Mouse (Mus musculus) cortical plate, adult 2 months (tissue): ENCODE measurements at regions not wholly inside any gene's neighbourhood (a gene's known extent, or its start where the extent isn't known, plus 50 kb on each side); places are given as distances from the start of the nearest gene placed in this dataset.

Experiments
- CTCF ChIP-seq: fragments of 200-500 bp; IDR thresholded peaks from 2 replicates; pipeline ENCODE4 v1.5.1; 2011; ENCODE audit warnings: mild to moderate bottlenecking, control low read depth, low read length; ENCODE audit not compliant: insufficient read depth; ENCODE audit errors: extremely low read depth
- POLR2A ChIP-seq: fragments of 200-500 bp; IDR thresholded peaks from 2 replicates; pipeline ENCODE4 v1.6.1; 2011; ENCODE audit warnings: mild to moderate bottlenecking, low read length, control low read depth; ENCODE audit not compliant: insufficient read depth; ENCODE audit errors: extremely low read depth

GRCm38 (mm10) chr11:18278585-18279136, 325.0 kb upstream of the Etaa1 start:
- TF ChIP-seq POLR2A, result no peak
- no peak for TF ChIP-seq CTCF
